Mouse (Mus musculus) testis, adult 2 months (tissue): Measurements from ENCODE around the gene Aqp2.

Experiments
- CTCF ChIP-seq: fragments of 200-500 bp; IDR thresholded peaks from 2 replicates; pipeline ENCODE4 v1.5.1; 2012; ENCODE audit warnings: low read depth, mild to moderate bottlenecking, inconsistent platforms, low read length, moderate library complexity; ENCODE audit not compliant: control insufficient read depth, insufficient read depth, insufficient replicate concordance
- POLR2A ChIP-seq: fragments of 200-500 bp; IDR thresholded peaks from 2 replicates; pipeline ENCODE4 v1.6.1; 2012; ENCODE audit warnings: low read depth, mild to moderate bottlenecking, inconsistent platforms, low read length, moderate library complexity; ENCODE audit not compliant: control insufficient read depth

DNA sequence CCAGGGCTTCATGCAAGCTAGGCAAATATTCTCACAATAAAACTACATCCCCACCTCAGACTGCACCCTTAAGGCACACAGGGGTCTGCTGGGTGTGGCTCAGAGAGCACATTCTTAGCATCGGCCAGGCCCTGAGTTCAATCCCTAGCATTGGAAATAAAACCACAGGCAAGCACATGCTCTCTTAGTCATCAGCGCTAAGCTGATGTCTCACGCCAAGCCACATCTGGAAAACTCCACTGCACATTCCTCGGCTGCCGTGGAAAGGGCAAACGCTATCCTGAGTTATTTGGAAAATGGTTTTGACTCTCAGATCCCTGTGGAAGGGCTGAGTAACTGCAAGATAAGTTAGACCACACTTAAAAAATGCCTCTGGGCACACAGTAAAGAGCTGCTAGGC, 25.1 kb upstream of the Aqp2 start:
- TF ChIP-seq CTCF (no peak), POLR2A (no peak)
